Mouse (Mus musculus) layer of hippocampus, adult 2 months (tissue): ENCODE measurements around the gene Olfr90. TPM values are rescaled to one million over a fixed set of nuclear protein-coding genes. Genes with fewer than 3 reads are reported as not detected.
A peak's percentile ranks its signal among the peaks of the same experiment; 100 is the strongest.

Source experiments
- DNase-seq, 2 experiments: peaks; one replicate each; pipeline ENCODE4 v3.0.0; 2022; ENCODE audit warnings: low spot score in 2 of 2
- H3K27ac ChIP-seq: fragments of 200-600 bp; 2 replicates; pipeline ENCODE4 v1.8.1; 2022
- H3K4me3 ChIP-seq: fragments of 200-600 bp; 2 replicates; pipeline ENCODE4 v1.8.1; 2022; ENCODE audit warnings: mild to moderate bottlenecking
- CTCF ChIP-seq: fragments of 200-600 bp; conservative IDR thresholded peaks from 2 replicates; pipeline ENCODE4 v1.8.1; 2022; ENCODE audit warnings: antibody characterized with exemption, mild to moderate bottlenecking, moderate library complexity
- total RNA-seq, 2 experiments: library from RNA; stranded (reverse); gene quantifications; 2 replicates each; pipeline ENCODE4 v1.2.3; 2021

Gene Olfr90
- total RNA-seq, 2 experiments from 2014 or later, result not detected

GRCm38 (mm10) chr17:37072730-37073276 lies 15.5 kb downstream of the Olfr90 start:
- peak in 1 of 2 experiments; percentile 20 for DNase-seq
- Histone ChIP-seq H3K4me3 (no peak overlapping the region), H3K27ac (peak overlapping the region; percentile 82)
- TF ChIP-seq CTCF, result no peak

- Histone ChIP-seq H3K27ac (peak overlapping the region; percentile 82), H3K4me3 (no peak overlapping the region)
- no peak for TF ChIP-seq CTCF
- peak in 1 of 2 experiments; percentile 8 for DNase-seq
Observed at GRCm38 (mm10) chr17:37072080-37072729, 16.1 kb downstream of the Olfr90 start.

- H3K4me3 ChIP-seq, result no peak overlapping the region
- H3K27ac ChIP-seq, result peak overlapping the region; percentile 71; the same call in 1 of the 2 replicates
- TF ChIP-seq CTCF, result no peak
- DNase-seq, result no peak
Observed at GRCm38 (mm10) chr17:37070121-37070520, 18.2 kb downstream of the Olfr90 start.

- no peak for DNase-seq
- no peak for TF ChIP-seq CTCF
- Histone ChIP-seq H3K4me3 (no peak overlapping the region), H3K27ac (peak overlapping the region; percentile 78)
Observed at GRCm38 (mm10) chr17:37067861-37068260, 20.4 kb downstream of the Olfr90 start.

GRCm38 (mm10) chr17:37065993-37066392 lies 22.3 kb downstream of the Olfr90 start:
- no peak for TF ChIP-seq CTCF
- peak overlapping the region; percentile 78; the same call in 1 of the 2 replicates for H3K27ac ChIP-seq
- no peak for DNase-seq
- H3K4me3 ChIP-seq, result no peak overlapping the region

GRCm38 (mm10) chr17:37063686-37064495 lies 24.4 kb downstream of the Olfr90 start:
- DNase-seq, result no peak
- H3K27ac ChIP-seq, result peak overlapping the region; percentile 84; the same call in 1 of the 2 replicates
- H3K4me3 ChIP-seq, result no peak overlapping the region
- no peak for TF ChIP-seq CTCF

GRCm38 (mm10) chr17:37063063-37063462 lies 25.2 kb downstream of the Olfr90 start:
- no peak for DNase-seq
- Histone ChIP-seq H3K4me3 (no peak overlapping the region), H3K27ac (peak overlapping the region; percentile 84)
- TF ChIP-seq CTCF, result no peak

- Histone ChIP-seq H3K27ac (peak overlapping the region; percentile 84), H3K4me3 (0 out of 2 replicates have a peak overlapping the region, but pooled peaks have one; percentile 6)
- DNase-seq, result peak in 1 of 2 experiments; percentile 60
- TF ChIP-seq CTCF, result no peak
Observed at GRCm38 (mm10) chr17:37062101-37062641, 26.1 kb downstream of the Olfr90 start.

GRCm38 (mm10) chr17:37061435-37061834 lies 26.9 kb downstream of the Olfr90 start:
- Histone ChIP-seq H3K4me3 (no peak overlapping the region; the same call in 1 of the 2 replicates), H3K27ac (peak overlapping the region; percentile 84)
- no peak for TF ChIP-seq CTCF
- no peak for DNase-seq

- Histone ChIP-seq H3K27ac (peak overlapping the region; percentile 96), H3K4me3 (no peak overlapping the region; the same call in 1 of the 2 replicates)
- peak in 1 of 2 experiments; percentile 46 for DNase-seq
- TF ChIP-seq CTCF, result no peak
Observed at GRCm38 (mm10) chr17:37056957-37057356, 31.3 kb downstream of the Olfr90 start.

GRCm38 (mm10) chr17:37051745-37052144 lies 36.6 kb downstream of the Olfr90 start:
- no peak for DNase-seq
- Histone ChIP-seq H3K27ac (peak overlapping the region; percentile 96), H3K4me3 (peak overlapping the region; percentile 89)
- no peak for TF ChIP-seq CTCF

GRCm38 (mm10) chr17:37050876-37051275 lies 37.4 kb downstream of the Olfr90 start:
- DNase-seq, result peak in 1 of 2 experiments; percentile 40
- Histone ChIP-seq H3K4me3 (peak overlapping the region; percentile 89), H3K27ac (peak overlapping the region; percentile 96)
- TF ChIP-seq CTCF, result no peak

- Histone ChIP-seq H3K4me3 (peak overlapping the region; percentile 89), H3K27ac (peak overlapping the region; percentile 96)
- DNase-seq, result peak; percentile 95 to 96
- TF ChIP-seq CTCF, result no peak
Observed at GRCm38 (mm10) chr17:37050399-37050798, 37.9 kb downstream of the Olfr90 start.
